Mouse (Mus musculus) adrenal gland, postnatal 36 days (tissue): ENCODE data around the gene Vmn2r32. TPM values are rescaled to one million over a fixed set of nuclear protein-coding genes. Genes with fewer than 3 reads are reported as not detected.
"Not testable (repeated sequence)": the region's sequence is repeated elsewhere in the genome, so short reads cannot be mapped to it uniquely, and the experiment has no call there.

Experiments used
- DNase-seq, 2 experiments: peaks; one replicate each; pipeline ENCODE4 v3.0.0; 2021; ENCODE audit warnings: mixed read lengths in 1 of 2
- long read RNA-seq, 2 experiments: library from polyadenylated mRNA; stranded (forward); transcript quantifications; one replicate each; pipeline ENCODE4 v2.0.0; 2021; ENCODE audit warnings: borderline sequencing depth in 2 of 2
- total RNA-seq, 2 experiments: library from RNA; stranded (reverse); gene quantifications; 2 replicates each; pipeline ENCODE4 v1.2.3; 2021

Gene Vmn2r32
- not detected for total RNA-seq
- long read RNA-seq, experiment 1, result 0 reads
- long read RNA-seq, experiment 2, result 0 reads

GRCm38 (mm10) chr7:7479918-7480317, at the start of gene Vmn2r32:
Gene Vmn2r32, minus strand, starts transcription at chr7:7480018.
- DNase-seq, result not testable (repeated sequence)

Other genes with a start within 250 kb of the Vmn2r32 start
- under 1 TPM; 0.26 to 0.43 TPM for gene Vmn2r29, start 232.7 kb downstream of the Vmn2r32 start, total RNA-seq
- gene Gm45844, start 201.7 kb downstream of the Vmn2r32 start, total RNA-seq, result 1 to 10 TPM; 2.6 to 4.0 TPM
- gene Clcn4, start 179.2 kb downstream of the Vmn2r32 start, total RNA-seq, result 10 to 100 TPM; 61.0 to 73.3 TPM
- under 1 TPM; 0.20 to 0.36 TPM for gene Vmn2r30, start 142.4 kb downstream of the Vmn2r32 start, total RNA-seq
- 1 to 10 TPM in 1 of 2 experiments, not detected in 1; 1.8 TPM for gene Gm45783, start 105.4 kb downstream of the Vmn2r32 start, total RNA-seq
- not detected for gene Vmn2r31, start 80.3 kb downstream of the Vmn2r32 start, total RNA-seq
- not detected for gene Vmn2r33, start 86.8 kb upstream of the Vmn2r32 start, total RNA-seq
- gene Vmn2r34, start 209.5 kb upstream of the Vmn2r32 start, total RNA-seq, result not detected